Mouse (Mus musculus): Measurements from ENCODE around the gene Ywhag.

DNA sequence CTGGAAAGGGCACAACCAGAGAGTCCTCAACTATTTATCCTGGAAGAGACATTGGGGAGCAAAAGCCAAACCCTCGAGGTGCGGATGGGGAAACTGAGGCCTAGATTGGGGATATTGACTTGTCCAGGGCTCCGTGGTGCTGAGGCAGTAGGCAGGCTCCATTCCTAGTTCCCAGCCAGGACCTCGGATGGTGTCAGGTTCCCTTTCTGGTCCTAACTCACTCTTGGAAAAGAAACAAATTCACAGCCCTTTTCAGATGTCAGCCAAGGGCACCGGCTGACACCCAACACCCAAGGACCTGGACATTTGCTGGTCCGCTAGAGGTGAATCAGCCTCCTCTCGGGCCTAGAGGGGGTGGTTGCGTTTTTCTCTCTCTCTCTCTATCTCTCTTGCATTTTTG is 67.8 kb downstream of the Ywhag start:
- TF ChIP-seq CTCF (IDR thresholded peaks at IDR 0.05; ENCODE audit: borderline replicate concordance, extremely low read depth, insufficient read depth, insufficient read length) (no peak), POLR2A (IDR thresholded peaks at IDR 0.05; ENCODE audit: borderline replicate concordance, extremely low read depth, insufficient read depth, insufficient read length, poor library complexity, severe bottlenecking) (no peak)

All from brain, embryonic 14.5 days (tissue).